Mouse (Mus musculus) regulatory T cell (primary cell): ENCODE data around the gene Ern1.
"Not testable (repeated sequence)": the region's sequence is repeated elsewhere in the genome, so short reads cannot be mapped to it uniquely, and the experiment has no call there.

Experiments used
- in situ Hi-C: fragments of 300-600 bp; cut with MboI, MseI; formaldehyde crosslinking; loops from one replicate; pipeline ENCODE4 v1.15.1; 2025; ENCODE audit warnings: high pct_unique_total_duplicates

Gene Ern1

GRCm38 (mm10) chr11:106504129-106504528 lies 16.5 kb upstream of the Ern1 start:
- in situ Hi-C loops = loop anchor here (25.0 kb wide), 1 partner anchor 133 kb away; no protein-coding TSS in a partner anchor

GRCm38 (mm10) chr11:106503425-106503717 lies 15.7 kb upstream of the Ern1 start:
- in situ Hi-C loops = loop anchor here (25.0 kb wide), 1 partner anchor 134 kb away; no protein-coding TSS in a partner anchor

GRCm38 (mm10) chr11:106502631-106503424 lies 15.2 kb upstream of the Ern1 start:
- in situ Hi-C loops = loop anchor here (25.0 kb wide), 1 partner anchor 134 kb away; no protein-coding TSS in a partner anchor

- in situ Hi-C loops = loop anchor here (25.0 kb wide), 1 partner anchor 135 kb away; no protein-coding TSS in a partner anchor
Measured at GRCm38 (mm10) chr11:106502159-106502505, 14.5 kb upstream of the Ern1 start.

GRCm38 (mm10) chr11:106501308-106502158 lies 13.9 kb upstream of the Ern1 start:
- in situ Hi-C loops = loop anchor here (25.0 kb wide), 1 partner anchor 136 kb away; no protein-coding TSS in a partner anchor

GRCm38 (mm10) chr11:106500393-106501307 lies 13.0 kb upstream of the Ern1 start:
- in situ Hi-C loops = loop anchor here (25.0 kb wide), 1 partner anchor 137 kb away; no protein-coding TSS in a partner anchor

- in situ Hi-C loops = no loop called here
Measured at GRCm38 (mm10) chr11:106498739-106499379, 11.2 kb upstream of the Ern1 start.

GRCm38 (mm10) chr11:106497926-106498325 lies 10.3 kb upstream of the Ern1 start:
- in situ Hi-C loops = no loop called here

GRCm38 (mm10) chr11:106497009-106497408 lies 9.4 kb upstream of the Ern1 start:
- in situ Hi-C loops = not testable (repeated sequence)

GRCm38 (mm10) chr11:106492984-106493669 lies 5.5 kb upstream of the Ern1 start:
- in situ Hi-C loops = loop anchor here (5.0 kb wide), 1 partner anchor 76 kb away; no protein-coding TSS in a partner anchor

GRCm38 (mm10) chr11:106491393-106491792 lies 3.7 kb upstream of the Ern1 start:
- in situ Hi-C loops = loop anchor here (5.0 kb wide), 1 partner anchor 74 kb away; no protein-coding TSS in a partner anchor

- in situ Hi-C loops = loop anchor here (5.0 kb wide), 1 partner anchor 73 kb away; no protein-coding TSS in a partner anchor
Measured at GRCm38 (mm10) chr11:106490600-106490999, 2.9 kb upstream of the Ern1 start.

- in situ Hi-C loops = loop anchor here (5.0 kb wide), 1 partner anchor 73 kb away; no protein-coding TSS in a partner anchor
Measured at GRCm38 (mm10) chr11:106490057-106490456, 2.4 kb upstream of the Ern1 start.

- in situ Hi-C loops = no loop called here
Measured at GRCm38 (mm10) chr11:106489036-106489693, 1.5 kb upstream of the Ern1 start.

- in situ Hi-C loops = no loop called here
Measured at GRCm38 (mm10) chr11:106488126-106488561, 492 bp upstream of the Ern1 start.

- in situ Hi-C loops = no loop called here
Measured at GRCm38 (mm10) chr11:106486866-106487732, 553 bp downstream of the Ern1 start.

- in situ Hi-C loops = no loop called here
Measured at GRCm38 (mm10) chr11:106486042-106486865, 1.4 kb downstream of the Ern1 start.
